Mouse (Mus musculus) forebrain, embryonic 10.5 days (tissue): ENCODE results near the gene Rps6ka2. TPM values are rescaled to one million over a fixed set of nuclear protein-coding genes. Genes with fewer than 3 reads are reported as not detected.
"Not testable (repeated sequence)": the region's sequence is repeated elsewhere in the genome, so short reads cannot be mapped to it uniquely, and the experiment has no call there.

ENCODE experiments used
- DNase-seq: peaks from one replicate; pipeline ENCODE4 v3.0.0-alpha.2; 2017; ENCODE audit warnings: low spot score; ENCODE audit errors: extremely low spot score
- H3K27ac ChIP-seq: fragments of 300-500 bp; sonication (generic); 2 replicates; pipeline ENCODE4 v1.5.1; 2016; ENCODE audit warnings: mild to moderate bottlenecking
- H3K27me3 ChIP-seq: fragments of 300-500 bp; sonication (generic); 2 replicates; pipeline ENCODE4 v1.6.1; 2016; ENCODE audit warnings: mild to moderate bottlenecking; ENCODE audit not compliant: poor library complexity, severe bottlenecking
- H3K36me3 ChIP-seq: fragments of 300-500 bp; sonication (generic); replicated peaks from 2 replicates; pipeline ENCODE4 v1.6.1; 2016; ENCODE audit warnings: mild to moderate bottlenecking, moderate library complexity
- H3K4me1 ChIP-seq: fragments of 300-500 bp; sonication (generic); 2 replicates; pipeline ENCODE4 v1.6.1; 2016
- H3K4me3 ChIP-seq: fragments of 300-500 bp; sonication (generic); 2 replicates; pipeline ENCODE4 v1.5.1; 2016; ENCODE audit warnings: mild to moderate bottlenecking, moderate library complexity
- H3K9me3 ChIP-seq: fragments of 300-500 bp; sonication (generic); 2 replicates; pipeline ENCODE4 v1.6.1; 2016; ENCODE audit warnings: mild to moderate bottlenecking, moderate library complexity
- WGBS: fragments of 180-500 bp; shearing (Covaris S2); methylation state at CpG from one replicate; pipeline ENCODE4 v1.1.7; 2016; 5-methylcytosine and 5-hydroxymethylcytosine counted together
- polyA plus RNA-seq: library from polyadenylated mRNA; unstranded; fragments of >200 nt; fragmentation: Nextera tagmentation; extraction: Ambion mirVana; gene quantifications from 2 replicates; pipeline ENCODE4 v1.2.1, GENCODE M21; 2016

Gene Rps6ka2
- polyA plus RNA-seq, 1 experiment from 2014 or later, result 25.3 TPM

DNA sequence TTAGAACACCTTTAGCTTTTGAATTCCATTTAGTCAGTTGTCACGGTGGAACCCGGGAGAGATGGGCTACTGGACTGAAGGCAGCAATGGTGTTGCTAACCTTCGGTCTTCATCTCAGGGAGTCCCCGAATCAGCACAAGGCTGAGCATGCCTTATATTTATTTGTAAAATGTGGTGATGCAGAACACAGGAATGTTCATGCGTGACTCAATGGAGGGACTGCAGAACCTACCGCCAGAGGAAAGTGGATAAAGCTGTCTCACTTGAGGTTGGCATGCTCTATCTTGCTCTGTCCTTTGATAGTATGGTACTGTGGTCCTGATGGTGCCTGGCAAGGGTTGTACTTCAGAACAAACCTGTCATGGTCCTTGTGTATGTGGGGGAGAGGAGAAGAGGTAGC lies 8.3 kb downstream of the Rps6ka2 start:
- 96% methylated on average over 6 of the region's 6 CpGs for WGBS
- Histone ChIP-seq H3K4me3 (no peak overlapping the region), H3K36me3 (no peaks in the 10 kb centered on the region), H3K27me3 (no peaks in the 10 kb centered on the region), H3K27ac (no peak overlapping the region), H3K4me1 (peaks cover 52% of the 10 kb centered on the region), H3K9me3 (no peaks in the 10 kb centered on the region)
- DNase-seq, result no peak

DNA sequence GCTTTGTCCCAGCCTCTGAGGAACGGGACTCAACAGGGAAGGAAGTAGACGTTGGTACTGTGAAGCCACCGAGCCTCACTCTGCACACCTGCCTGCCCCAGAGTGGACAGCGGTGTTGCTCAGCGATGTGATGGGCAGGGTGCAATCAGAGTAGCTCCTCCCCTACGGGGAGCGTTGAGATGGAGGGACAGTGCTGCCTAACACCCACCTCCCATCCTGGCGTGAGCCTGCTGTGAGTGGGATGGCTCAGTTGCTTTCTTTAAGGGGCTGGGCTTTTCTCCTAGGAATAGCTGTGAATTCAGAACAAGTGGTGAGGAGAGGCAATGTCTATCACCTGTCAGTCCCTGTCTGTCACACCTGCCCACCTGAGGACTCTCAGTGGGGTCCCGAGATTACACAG lies 12.3 kb downstream of the Rps6ka2 start:
- 76% methylated on average over 9 of the region's 9 CpGs for WGBS
- Histone ChIP-seq H3K27ac (peak overlapping the region; percentile 44; the same call in 1 of the 2 replicates), H3K4me3 (no peak overlapping the region), H3K27me3 (no peaks in the 10 kb centered on the region), H3K4me1 (peaks cover 43% of the 10 kb centered on the region), H3K9me3 (no peaks in the 10 kb centered on the region), H3K36me3 (peaks cover 5% of the 10 kb centered on the region)
- no peak for DNase-seq

- H3K27me3 ChIP-seq, DNase-seq, H3K27ac ChIP-seq: not testable (repeated sequence)
Observed at GRCm38 (mm10) chr17:7187037-7187436, 17.1 kb downstream of the Rps6ka2 start.

DNA sequence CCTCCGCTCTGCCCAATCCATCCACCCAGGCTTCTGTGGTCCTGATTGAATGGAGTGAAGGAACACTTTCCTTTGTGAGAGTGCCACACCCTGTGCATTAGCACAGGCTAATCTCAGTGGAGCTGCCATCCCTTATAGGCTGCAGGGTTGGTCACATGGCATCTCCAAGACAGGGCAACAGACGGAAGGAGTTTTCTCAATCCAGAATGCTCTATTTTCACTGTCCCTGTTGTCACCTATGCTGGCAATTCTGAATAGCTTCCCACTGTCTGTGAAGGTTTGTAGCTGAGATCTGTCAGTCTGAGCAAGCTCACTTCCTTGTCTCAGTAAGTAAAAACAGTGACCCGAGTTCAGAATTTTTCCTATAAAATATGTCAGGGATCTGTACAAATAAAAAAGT lies 19.5 kb downstream of the Rps6ka2 start:
- no peak overlapping the region for H3K4me3 ChIP-seq
- peaks cover 12% of the 10 kb centered on the region for H3K36me3 ChIP-seq
- H3K4me1 ChIP-seq, result peaks cover 9% of the 10 kb centered on the region
- WGBS, result 88% methylated on average over 3 of the region's 3 CpGs
- H3K9me3 ChIP-seq, result no peaks in the 10 kb centered on the region
- H3K27ac ChIP-seq, result no peak overlapping the region
- DNase-seq, result no peak
- no peaks in the 10 kb centered on the region for H3K27me3 ChIP-seq

More at GRCm38 (mm10) chr17:7187037-7187436, 17.1 kb downstream of the Rps6ka2 start:
- H3K4me3 ChIP-seq, H3K9me3 ChIP-seq: not testable (repeated sequence)
- Histone ChIP-seq H3K4me1 (peaks cover 18% of the 10 kb centered on the region), H3K36me3 (peaks cover 12% of the 10 kb centered on the region)
- 80% methylated on average over 1 of the region's 1 CpGs for WGBS

- Histone ChIP-seq H3K27me3 (no peaks in the 10 kb centered on the region), H3K36me3 (peaks cover 12% of the 10 kb centered on the region), H3K4me1 (peaks cover 4% of the 10 kb centered on the region; the same call in 1 of the 2 replicates), H3K4me3 (no peak overlapping the region), H3K9me3 (no peaks in the 10 kb centered on the region), H3K27ac (no peak overlapping the region)
- WGBS, result 89% methylated on average over 10 of the region's 10 CpGs
- no peak for DNase-seq
Observed at GRCm38 (mm10) chr17:7189975-7190374, 20.1 kb downstream of the Rps6ka2 start.

DNA sequence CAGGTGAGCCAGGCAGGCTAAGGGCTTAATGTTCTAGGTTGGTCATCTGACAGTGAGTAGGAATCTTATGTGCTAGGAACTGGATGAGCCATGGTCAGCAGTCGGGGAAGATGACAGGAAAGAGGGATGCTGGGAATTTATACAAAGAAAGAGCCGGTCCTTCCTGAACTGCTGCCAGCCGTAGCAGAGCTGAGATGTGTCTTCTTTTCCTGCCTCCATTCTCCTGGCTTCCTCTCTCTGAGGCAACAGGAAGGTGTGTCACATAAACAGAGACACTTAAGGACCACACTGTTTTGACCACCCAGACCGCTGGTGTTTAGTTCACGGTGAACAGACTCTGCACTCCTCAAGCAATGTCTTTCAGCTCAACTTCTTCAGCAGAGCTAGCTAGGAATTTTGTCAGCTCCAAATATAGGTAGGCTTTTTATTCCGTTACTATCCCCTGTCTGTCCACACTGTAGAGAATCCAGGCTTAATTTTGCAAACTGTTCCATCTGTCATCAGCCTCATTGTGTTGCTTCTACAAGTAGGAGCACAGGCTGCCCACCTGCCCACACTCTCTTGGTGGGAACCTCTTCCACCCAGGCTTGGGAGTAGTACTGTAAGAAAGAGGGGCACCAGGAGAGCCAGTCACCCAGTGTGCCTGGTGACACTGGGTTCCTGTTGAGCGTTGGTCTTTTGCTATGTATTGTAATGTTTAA lies 24.4 kb downstream of the Rps6ka2 start:
- H3K36me3 ChIP-seq, result no peaks in the 10 kb centered on the region
- H3K27me3 ChIP-seq, result no peaks in the 10 kb centered on the region
- peaks cover 13% of the 10 kb centered on the region for H3K4me1 ChIP-seq
- no peak overlapping the region for H3K27ac ChIP-seq
- no peak overlapping the region for H3K4me3 ChIP-seq
- DNase-seq, result no peak
- no peaks in the 10 kb centered on the region for H3K9me3 ChIP-seq
- 91% methylated on average over 7 of the region's 7 CpGs for WGBS

GRCm38 (mm10) chr17:7197121-7197925 lies 27.4 kb downstream of the Rps6ka2 start:
- Histone ChIP-seq H3K4me3 (no peak overlapping the region), H3K36me3 (peaks cover 2% of the 10 kb centered on the region; the same call in 1 of the 2 replicates), H3K4me1 (peaks cover 13% of the 10 kb centered on the region), H3K27me3 (no peaks in the 10 kb centered on the region), H3K9me3 (no peaks in the 10 kb centered on the region), H3K27ac (no peak overlapping the region)
- DNase-seq, result no peak
- 78% methylated on average over 9 of the region's 9 CpGs for WGBS

DNA sequence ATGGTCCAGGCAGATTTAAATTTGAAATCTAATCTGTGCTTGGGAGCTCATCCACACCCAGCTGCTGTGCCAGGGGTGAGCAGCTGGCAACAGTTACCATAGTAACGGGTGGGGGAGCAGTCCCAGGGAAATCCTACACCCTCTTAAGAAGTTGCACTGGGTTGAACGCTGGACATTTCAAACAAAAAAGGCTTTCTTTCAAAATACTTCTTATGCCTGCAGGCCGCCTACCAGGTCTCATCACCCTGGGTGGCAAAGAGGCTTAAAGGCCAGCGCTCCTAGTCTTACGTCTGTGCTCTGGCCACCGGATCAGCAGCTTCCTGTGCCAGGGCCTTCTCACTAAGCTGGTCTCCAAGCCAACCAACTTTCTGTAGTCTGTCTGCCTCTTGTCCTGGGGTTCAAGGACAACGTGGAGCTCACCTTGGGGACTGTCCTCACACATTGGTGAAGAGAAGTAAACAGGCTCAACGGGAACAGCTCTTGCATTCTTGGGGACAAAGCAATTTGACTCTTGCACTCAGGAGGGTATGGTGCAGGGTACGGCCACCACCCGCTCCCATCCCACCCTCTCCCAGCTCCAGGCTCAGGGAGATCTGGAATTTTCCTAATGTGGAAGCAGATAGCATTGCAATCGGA lies 35.0 kb downstream of the Rps6ka2 start:
- H3K9me3 ChIP-seq, result no peaks in the 10 kb centered on the region
- DNase-seq, result peak; percentile 57
- 35% methylated on average over 11 of the region's 11 CpGs for WGBS
- H3K27ac ChIP-seq, result peak overlapping the region; percentile 77
- peaks cover 2% of the 10 kb centered on the region; the same call in 1 of the 2 replicates for H3K36me3 ChIP-seq
- no peaks in the 10 kb centered on the region for H3K27me3 ChIP-seq
- no peak overlapping the region for H3K4me3 ChIP-seq
- H3K4me1 ChIP-seq, result peaks cover 58% of the 10 kb centered on the region

- Histone ChIP-seq H3K27ac (no peak overlapping the region), H3K36me3 (no peaks in the 10 kb centered on the region), H3K9me3 (no peaks in the 10 kb centered on the region), H3K4me3 (no peak overlapping the region), H3K27me3 (no peaks in the 10 kb centered on the region), H3K4me1 (peaks cover 73% of the 10 kb centered on the region)
- 90% methylated on average over 6 of the region's 6 CpGs for WGBS
- DNase-seq, result no peak
Observed at GRCm38 (mm10) chr17:7206434-7207145, 36.7 kb downstream of the Rps6ka2 start.

- WGBS, result 60% methylated on average over 11 of the region's 11 CpGs
- H3K4me1 ChIP-seq, result peaks cover 73% of the 10 kb centered on the region
- H3K27me3 ChIP-seq, result no peaks in the 10 kb centered on the region
- H3K4me3 ChIP-seq, result no peak overlapping the region
- H3K36me3 ChIP-seq, result no peaks in the 10 kb centered on the region
- no peak for DNase-seq
- no peaks in the 10 kb centered on the region for H3K9me3 ChIP-seq
- peak overlapping the region; percentile 62 for H3K27ac ChIP-seq
Observed at GRCm38 (mm10) chr17:7210648-7211047, 40.7 kb downstream of the Rps6ka2 start.

DNA sequence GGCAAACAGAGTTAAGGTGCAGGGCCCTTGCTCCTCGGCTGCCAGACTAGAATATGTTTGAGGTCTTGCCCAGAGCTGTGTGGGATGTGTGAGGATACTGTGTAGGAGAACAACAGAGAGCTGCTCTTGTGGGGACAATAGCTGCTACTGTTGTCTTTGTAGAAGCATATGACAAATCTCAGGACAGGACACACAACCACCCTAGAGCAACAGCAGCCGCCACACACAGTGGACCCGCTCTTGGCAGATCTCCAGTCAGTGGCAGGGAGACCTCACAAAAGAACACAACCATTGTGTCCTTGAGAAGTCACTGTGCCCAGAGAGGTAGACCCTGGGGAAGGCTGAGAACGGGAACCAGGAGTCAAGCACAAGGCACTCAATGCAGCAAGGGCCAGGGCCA lies 42.0 kb downstream of the Rps6ka2 start:
- Histone ChIP-seq H3K4me3 (no peak overlapping the region), H3K36me3 (no peaks in the 10 kb centered on the region), H3K27ac (0 out of 2 replicates have a peak overlapping the region, but pooled peaks have one; percentile 25), H3K4me1 (peaks cover 68% of the 10 kb centered on the region), H3K27me3 (no peaks in the 10 kb centered on the region), H3K9me3 (no peaks in the 10 kb centered on the region)
- DNase-seq, result no peak
- 86% methylated on average over 4 of the region's 4 CpGs for WGBS

GRCm38 (mm10) chr17:7213214-7213613 lies 43.3 kb downstream of the Rps6ka2 start:
- Histone ChIP-seq H3K27ac (no peak overlapping the region), H3K36me3 (no peaks in the 10 kb centered on the region), H3K27me3 (no peaks in the 10 kb centered on the region), H3K4me3 (no peak overlapping the region), H3K4me1 (peaks cover 67% of the 10 kb centered on the region), H3K9me3 (no peaks in the 10 kb centered on the region)
- WGBS, result 83% methylated on average over 2 of the region's 2 CpGs
- DNase-seq, result no peak
